In genomic region chr10:29144612-29145405, GRCm38 (mm10) we compare ENCODE assay signal across 10 mouse cellular contexts. TPM values are rescaled to one million over a fixed set of nuclear protein-coding genes. Genes with fewer than 3 reads are reported as not detected.
A peak's percentile ranks its signal among the peaks of the same experiment; 100 is the strongest.
DNase-seq lines count a peak whose midpoint lies in the region; ATAC-seq lines count a peak whose summit lies in the region.
"Had no signal": no experiment of that assay in that cellular context is flagged by ENCODE, and none has a peak within 500 bp of the region (broad histone marks: within the 10 kb centered on the region; RNA-seq: fewer than 3 reads in every experiment).

No protein-coding gene starts in this region.

- peak overlapping the region; percentile 32; the same call in 1 of the 2 replicates for H3K4me3 ChIP-seq in embryonic facial prominence, embryonic 15.5 days (replicated peaks)
- peak overlapping the region; percentile 51; the same call in 1 of the 2 replicates for H3K4me3 ChIP-seq in limb, embryonic 10.5 days
- H3K4me3 ChIP-seq in stomach, embryonic 15.5 days (replicated peaks) = 0 out of 2 replicates have a peak overlapping the region, but pooled peaks have one; percentile 27

- H3K9me3 ChIP-seq in embryonic facial prominence, embryonic 15.5 days (replicated peaks) = no peaks in the 10 kb centered on the region
- no peaks in the 10 kb centered on the region for H3K9me3 ChIP-seq in limb, embryonic 10.5 days (replicated peaks)
- no peaks in the 10 kb centered on the region for H3K9me3 ChIP-seq in stomach, embryonic 15.5 days

- H3K9ac ChIP-seq in embryonic facial prominence, embryonic 15.5 days = no peak overlapping the region
- no peak overlapping the region for H3K9ac ChIP-seq in stomach, embryonic 15.5 days
- H3K9ac ChIP-seq: liver, embryonic 14.5 days had no signal

- H3K36me3 ChIP-seq in embryonic facial prominence, embryonic 15.5 days = no peaks in the 10 kb centered on the region
- H3K36me3 ChIP-seq in limb, embryonic 10.5 days = no peaks in the 10 kb centered on the region
- no peaks in the 10 kb centered on the region for H3K36me3 ChIP-seq in stomach, embryonic 15.5 days

- no peak for ATAC-seq in embryonic facial prominence, embryonic 15.5 days (ENCODE audit: insufficient number of reproducible peaks, low FRiP score, low TSS enrichment, low read depth)
- ATAC-seq in stomach, embryonic 15.5 days (ENCODE audit: insufficient read depth, low FRiP score, low read depth) = no peak

- intact Hi-C loops in left cerebral cortex, postnatal 10 days (cut with DNase I) = loop anchor here (5.0 kb wide), 3 partner anchors 38 to 167 kb away; partner anchors contain the start of gene Echdc1

- peak overlapping the region; percentile 45; the same call in 1 of the 2 replicates for H3K4me2 ChIP-seq in embryonic facial prominence, embryonic 15.5 days (replicated peaks)
- H3K4me2 ChIP-seq in stomach, embryonic 15.5 days = no peak overlapping the region

- peaks cover 60% of the 10 kb centered on the region for H3K27me3 ChIP-seq in embryonic facial prominence, embryonic 15.5 days
- peaks cover 70% of the 10 kb centered on the region for H3K27me3 ChIP-seq in limb, embryonic 10.5 days (ENCODE audit: low read depth, poor library complexity, severe bottlenecking)
- H3K27me3 ChIP-seq in stomach, embryonic 15.5 days (replicated peaks) = peaks cover 38% of the 10 kb centered on the region

- 17% methylated on average over 8 of the region's 12 CpGs for WGBS in embryonic facial prominence, embryonic 15.5 days
- WGBS in limb, embryonic 10.5 days = 26% methylated on average over 9 of the region's 12 CpGs
- 12% methylated on average over 7 of the region's 12 CpGs for WGBS in stomach, embryonic 15.5 days

- peaks cover 28% of the 10 kb centered on the region for H3K4me1 ChIP-seq in embryonic facial prominence, embryonic 15.5 days
- H3K4me1 ChIP-seq in limb, embryonic 10.5 days = peaks cover 32% of the 10 kb centered on the region
- peaks cover 20% of the 10 kb centered on the region for H3K4me1 ChIP-seq in stomach, embryonic 15.5 days

- H3K27ac ChIP-seq in embryonic facial prominence, embryonic 15.5 days (replicated peaks) = no peak overlapping the region
- no peak overlapping the region for H3K27ac ChIP-seq in limb, embryonic 10.5 days
- no peak overlapping the region for H3K27ac ChIP-seq in stomach, embryonic 15.5 days
- H3K27ac ChIP-seq: liver, embryonic 14.5 days had no signal

- DNase-seq in retina, postnatal 1 day = peak; percentile 27
- no peak for DNase-seq in retina, embryonic 14.5 days (ENCODE audit: low spot score)
- no peak for DNase-seq in limb, embryonic 10.5 days (ENCODE audit: low spot score)
- DNase-seq in left cerebral cortex, postnatal 10 days (ENCODE audit: extremely low spot score in 1 of 2, low spot score in 2 of 2) = no peak
- no peak for DNase-seq in kidney, postnatal 14 days
- DNase-seq in thymus, postnatal 25 days = no peak
- DNase-seq: kidney, postnatal 4 days had no signal

RNA-seq across cellular contexts. Expression of gene Soga3, which starts 1.2 kb away (rescaled TPM):
- 4.0 and 4.7 TPM in 2 replicates for polyA plus RNA-seq in embryonic facial prominence, embryonic 15.5 days (2015; fragmentation: Nextera tagmentation; extraction: Ambion mirVana)
- polyA plus RNA-seq in limb, embryonic 10.5 days (2016; fragmentation: Nextera tagmentation; extraction: Ambion mirVana) = 0.38 and 1.3 TPM in 2 replicates
- 3.2 and 4.2 TPM in 2 replicates for polyA plus RNA-seq in stomach, embryonic 15.5 days (2015; fragmentation: Nextera tagmentation; extraction: Ambion mirVana)
- 100 to 1,000 TPM; 154 to 179 TPM for total RNA-seq in left cerebral cortex, postnatal 10 days (2021)

RNA-seq across cellular contexts. Expression of gene Gm49353, which starts 53.9 kb away (rescaled TPM):
- polyA plus RNA-seq in embryonic facial prominence, embryonic 15.5 days (2015; fragmentation: Nextera tagmentation; extraction: Ambion mirVana) = 0.27 and 0.45 TPM in 2 replicates
- polyA plus RNA-seq in limb, embryonic 10.5 days (2016; fragmentation: Nextera tagmentation; extraction: Ambion mirVana) = 0.35 TPM in 1 of 2 replicates, not detected in the other
- 1.5 and 2.0 TPM in 2 replicates for polyA plus RNA-seq in stomach, embryonic 15.5 days (2015; fragmentation: Nextera tagmentation; extraction: Ambion mirVana)
- total RNA-seq in left cerebral cortex, postnatal 10 days (2021) = 10 to 100 TPM; 27.1 to 29.6 TPM
- polyA plus RNA-seq: liver, embryonic 14.5 days had no signal
